Mouse (Mus musculus) ovary, postnatal 14 days (tissue): ENCODE data around the gene Enpp7.

Source experiments
- DNase-seq: peaks from one replicate; pipeline ENCODE4 v3.0.0; 2022; ENCODE audit warnings: low spot score

The Enpp7 gene

GRCm38 (mm10) chr11:118997182-118997581 lies 9.2 kb downstream of the Enpp7 start:
- no peak for DNase-seq

DNA sequence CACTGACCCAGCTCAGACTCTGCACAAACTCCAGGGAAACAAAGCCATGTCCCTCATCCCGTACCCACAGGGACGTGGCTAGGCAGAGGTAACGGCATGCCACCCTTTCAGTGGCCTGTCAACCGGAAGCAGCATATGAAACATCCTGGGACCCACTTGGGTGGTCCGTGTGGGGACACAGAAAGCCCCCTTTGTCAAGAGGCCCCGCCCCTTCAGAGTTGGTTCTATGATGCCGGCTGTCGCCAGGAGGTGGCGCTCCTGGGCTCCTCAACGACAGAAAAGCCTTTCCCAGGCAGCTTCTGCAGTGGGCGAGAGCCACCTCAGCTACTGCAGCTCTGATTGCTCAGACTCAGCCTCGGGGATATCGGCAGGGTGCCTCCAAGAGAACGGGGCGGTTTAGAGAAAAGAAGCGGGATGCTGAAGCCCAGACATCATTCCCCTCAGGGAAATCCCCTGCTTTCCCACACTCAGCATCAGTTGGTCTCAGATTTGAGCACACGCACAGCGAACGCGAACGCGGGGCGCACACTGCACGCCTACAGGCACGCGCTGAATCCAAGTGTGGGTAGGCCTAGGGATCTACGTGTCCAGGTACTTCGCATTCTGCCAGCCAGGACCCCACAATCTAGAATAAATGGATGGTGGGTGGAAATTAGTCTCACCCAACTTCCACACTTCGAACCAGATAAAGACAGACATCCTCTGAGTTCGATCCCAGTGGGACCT lies 10.7 kb downstream of the Enpp7 start:
- DNase-seq: peak; percentile 83

DNA sequence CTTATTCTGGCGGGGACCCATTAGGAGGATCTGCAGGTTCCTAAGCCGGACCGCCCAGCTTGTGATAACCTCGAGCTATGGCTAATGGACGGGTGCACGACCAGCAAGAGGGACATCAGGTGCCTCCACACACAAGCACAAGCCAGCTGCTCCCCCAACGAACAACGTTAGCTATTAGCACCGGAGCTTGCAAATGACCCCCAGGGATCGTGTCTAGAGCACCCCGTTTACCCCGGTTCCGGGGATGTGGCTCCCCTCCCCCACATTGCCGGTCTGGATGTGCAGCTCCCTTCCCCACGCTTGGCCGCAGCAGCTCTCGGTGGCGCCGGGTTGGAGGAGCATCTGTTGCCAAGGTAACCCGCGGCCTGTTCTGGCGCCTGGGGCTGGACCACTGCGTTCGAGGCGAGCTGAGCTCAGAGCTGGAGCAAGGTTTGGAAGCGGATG lies 11.4 kb downstream of the Enpp7 start:
- DNase-seq: no peak

DNA sequence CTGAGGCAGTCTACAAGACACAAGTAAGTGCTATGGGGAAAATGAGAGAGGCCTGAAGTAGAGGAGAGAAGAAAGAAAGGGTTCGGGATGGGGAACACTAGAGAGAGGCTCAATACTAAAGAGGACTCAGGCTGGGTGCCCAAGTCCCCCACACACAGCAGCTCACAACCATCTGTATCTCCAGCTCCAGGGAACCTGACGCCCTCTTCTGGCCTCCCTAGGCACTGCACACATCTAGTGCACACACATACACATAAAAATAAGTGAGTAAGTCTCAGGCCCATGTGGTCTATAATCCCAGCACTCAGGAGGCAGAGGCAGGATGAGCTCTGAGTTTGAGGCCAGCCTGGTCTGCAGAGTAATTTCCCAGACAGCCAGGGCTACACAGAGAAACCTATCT lies 12.9 kb downstream of the Enpp7 start:
- no peak for DNase-seq

- DNase-seq: no peak
Observed at GRCm38 (mm10) chr11:119001493-119002128, 13.6 kb downstream of the Enpp7 start.

GRCm38 (mm10) chr11:119005547-119006275 lies 17.7 kb downstream of the Enpp7 start:
- DNase-seq: no peak

DNA sequence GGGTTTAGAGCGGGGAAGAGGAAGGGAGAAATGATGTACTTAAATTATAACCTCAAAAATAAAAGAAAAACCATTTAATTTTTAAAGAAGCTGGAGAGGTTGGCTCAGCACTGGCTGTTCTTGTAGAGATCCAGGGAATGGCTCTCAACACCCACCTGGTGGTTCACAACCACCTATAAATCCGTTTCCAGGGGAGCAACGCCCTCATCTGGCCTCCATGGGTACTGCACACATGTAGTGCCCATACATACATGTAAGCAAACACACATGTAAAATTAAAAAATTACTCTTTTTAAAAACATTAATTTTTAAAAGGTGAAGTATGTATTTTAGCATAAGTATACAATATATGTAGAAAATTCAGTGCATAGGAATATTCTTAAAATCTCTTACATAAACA lies 18.5 kb downstream of the Enpp7 start:
- DNase-seq: no peak

GRCm38 (mm10) chr11:119007461-119008456 lies 19.8 kb downstream of the Enpp7 start:
- no peak for DNase-seq

DNA sequence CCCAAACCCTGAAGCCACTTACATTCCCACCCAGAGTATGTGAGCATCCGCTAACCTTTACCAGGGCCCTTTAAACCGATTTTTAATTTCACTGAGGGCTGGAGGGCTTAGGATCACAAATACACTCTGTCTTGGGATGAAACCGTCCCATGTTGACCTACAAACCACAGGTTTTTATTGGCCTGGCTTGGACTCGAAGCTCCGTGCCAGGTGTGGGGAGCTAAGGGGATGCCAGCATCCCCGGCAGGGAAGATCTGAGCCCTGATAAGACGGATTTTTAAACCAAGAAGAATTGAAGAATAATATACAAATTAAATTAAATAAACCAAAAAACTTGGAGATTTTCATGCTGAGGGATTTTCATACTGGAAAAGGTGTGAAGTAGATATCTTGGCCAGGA lies 26.5 kb downstream of the Enpp7 start:
- no peak for DNase-seq

DNA sequence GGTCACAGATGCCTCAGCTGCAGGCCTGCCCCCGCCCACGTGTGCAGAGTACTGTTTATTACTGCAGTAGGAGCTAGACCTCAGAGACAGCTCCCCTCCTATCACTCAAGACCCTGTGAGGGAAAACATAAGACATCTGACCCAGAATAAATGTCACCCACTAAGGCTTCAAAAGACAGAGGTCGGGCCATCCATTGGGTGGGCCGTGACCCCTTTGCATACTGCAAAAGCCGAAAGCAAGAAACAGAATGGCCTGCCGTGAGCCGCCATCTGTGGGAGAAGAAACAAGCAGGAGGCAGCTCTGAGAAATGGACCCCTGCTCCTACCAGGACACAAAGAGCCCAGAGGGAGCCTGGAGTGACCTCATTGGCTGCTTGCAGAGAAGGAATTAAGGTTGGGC lies 29.5 kb downstream of the Enpp7 start:
- no peak for DNase-seq

GRCm38 (mm10) chr11:119021180-119021579 lies 33.2 kb downstream of the Enpp7 start:
- DNase-seq: no peak

DNA sequence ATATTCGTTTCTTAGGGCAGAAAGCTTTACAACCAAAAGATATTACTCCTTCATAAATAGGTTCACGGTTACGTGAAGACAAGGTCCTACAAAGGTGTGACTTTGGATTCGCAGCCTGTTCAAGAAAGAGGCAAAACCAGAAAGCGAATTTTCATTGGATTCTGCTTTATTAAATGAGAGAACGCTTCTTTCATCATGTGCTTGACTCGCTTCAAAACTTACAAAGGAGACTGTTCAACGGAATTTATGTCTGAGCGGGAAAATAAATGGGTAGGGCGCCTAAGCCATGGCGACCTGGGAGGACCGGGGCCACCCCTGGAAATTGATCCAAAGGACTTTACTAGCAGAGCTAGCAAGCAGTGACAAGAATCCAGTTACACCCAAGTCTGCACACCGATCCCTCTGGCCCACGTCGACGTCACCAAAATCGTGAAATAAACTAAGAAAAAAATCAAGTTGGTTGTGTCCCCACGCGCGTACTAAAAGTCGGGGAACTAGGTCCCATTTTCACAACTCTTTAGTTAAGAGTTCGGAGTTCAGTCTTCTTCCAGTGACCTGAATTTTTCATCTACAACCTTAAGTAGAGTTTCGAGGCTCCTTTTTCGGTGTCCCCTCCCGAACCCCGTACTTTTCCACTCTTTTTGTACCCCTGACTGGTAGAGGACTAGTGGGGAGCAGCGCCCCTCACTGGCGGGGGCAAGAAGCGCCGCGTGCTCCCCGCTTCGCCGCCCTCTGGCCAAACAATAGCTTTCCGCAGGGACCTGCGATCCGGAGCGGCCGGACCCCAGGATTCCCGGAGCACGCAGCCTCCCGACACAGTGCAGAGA lies 34.3 kb downstream of the Enpp7 start:
- no peak for DNase-seq

DNA sequence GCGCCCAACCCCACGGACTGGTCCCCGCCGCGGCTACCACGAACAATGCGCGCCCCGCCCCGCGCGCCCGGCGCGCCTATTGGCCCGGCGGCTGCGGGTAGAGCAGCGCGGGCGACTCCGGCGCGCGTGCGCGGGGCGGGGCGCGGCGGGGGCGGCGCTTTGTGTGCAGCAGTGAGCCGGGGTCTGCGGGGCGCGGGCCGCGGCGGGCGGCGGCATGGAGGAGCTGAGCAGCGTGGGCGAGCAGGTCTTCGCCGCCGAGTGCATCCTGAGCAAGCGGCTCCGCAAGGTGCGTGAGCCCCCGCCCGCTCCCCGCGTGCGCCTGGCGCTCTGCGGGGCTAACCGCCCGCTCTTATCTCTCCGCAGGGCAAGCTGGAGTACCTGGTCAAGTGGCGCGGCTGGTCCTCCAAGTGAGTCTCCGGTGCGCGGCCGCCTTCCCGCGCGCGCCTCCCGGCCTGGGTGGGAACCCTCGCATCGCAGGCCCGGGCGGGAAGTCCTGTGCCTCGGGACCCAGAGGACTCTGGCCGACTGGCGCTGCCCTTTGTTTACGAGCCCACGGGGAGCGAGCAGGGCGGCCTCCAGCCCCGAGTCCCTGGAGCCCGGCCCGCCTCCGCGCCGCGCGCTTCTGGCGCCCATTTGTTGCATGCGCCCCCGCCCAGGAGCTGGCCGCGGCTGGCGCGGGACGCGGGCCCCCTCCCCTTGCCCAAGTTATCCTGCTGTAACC lies 35.1 kb downstream of the Enpp7 start, which contains the start of gene Cbx2:
TSS of gene Cbx2 (plus strand) at position 68 of the 721 bp plus-strand sequence.
- DNase-seq: peak; percentile 75

GRCm38 (mm10) chr11:119023616-119023980 lies 35.6 kb downstream of the Enpp7 start:
- DNase-seq: no peak

DNA sequence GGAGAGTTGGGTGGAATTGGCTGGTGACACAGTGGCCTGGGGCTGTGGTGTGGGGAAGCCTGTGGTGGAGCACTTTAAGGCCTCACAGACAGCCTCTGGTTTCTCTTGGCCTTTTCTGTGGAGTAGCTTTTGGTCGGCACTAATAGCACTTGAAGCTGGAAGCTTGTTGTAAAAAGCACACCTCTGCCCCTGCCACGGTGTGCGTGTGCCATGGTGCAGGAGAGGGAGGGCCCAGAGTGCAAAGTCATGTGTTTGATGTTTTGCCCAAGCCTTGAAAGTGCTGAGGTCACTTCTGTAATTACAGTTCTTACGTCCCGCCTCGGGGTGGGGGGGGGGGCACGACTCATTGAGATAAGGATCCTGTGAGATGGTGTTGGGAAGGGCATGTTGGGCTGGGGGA lies 36.3 kb downstream of the Enpp7 start:
- no peak for DNase-seq

DNA sequence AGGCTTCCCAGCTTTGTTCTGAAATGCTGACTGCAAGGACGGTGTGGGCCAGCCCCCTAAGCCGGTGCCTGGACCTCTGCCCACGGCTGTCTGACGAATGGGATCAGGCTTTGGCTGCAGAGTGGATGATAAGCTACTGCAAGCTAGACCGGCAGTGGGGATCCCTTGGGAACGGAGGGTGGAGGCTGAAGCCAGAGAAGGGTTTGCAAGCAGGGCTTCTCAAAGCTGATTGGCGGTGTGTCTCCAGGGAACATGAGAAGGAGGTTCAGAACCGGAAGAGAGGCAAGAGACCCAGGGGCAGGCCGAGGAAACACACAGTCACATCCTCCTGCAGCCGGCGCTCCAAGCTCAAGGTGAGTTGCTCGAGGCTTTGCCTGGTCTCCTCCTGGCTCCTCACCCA lies 38.2 kb downstream of the Enpp7 start:
- no peak for DNase-seq

DNA sequence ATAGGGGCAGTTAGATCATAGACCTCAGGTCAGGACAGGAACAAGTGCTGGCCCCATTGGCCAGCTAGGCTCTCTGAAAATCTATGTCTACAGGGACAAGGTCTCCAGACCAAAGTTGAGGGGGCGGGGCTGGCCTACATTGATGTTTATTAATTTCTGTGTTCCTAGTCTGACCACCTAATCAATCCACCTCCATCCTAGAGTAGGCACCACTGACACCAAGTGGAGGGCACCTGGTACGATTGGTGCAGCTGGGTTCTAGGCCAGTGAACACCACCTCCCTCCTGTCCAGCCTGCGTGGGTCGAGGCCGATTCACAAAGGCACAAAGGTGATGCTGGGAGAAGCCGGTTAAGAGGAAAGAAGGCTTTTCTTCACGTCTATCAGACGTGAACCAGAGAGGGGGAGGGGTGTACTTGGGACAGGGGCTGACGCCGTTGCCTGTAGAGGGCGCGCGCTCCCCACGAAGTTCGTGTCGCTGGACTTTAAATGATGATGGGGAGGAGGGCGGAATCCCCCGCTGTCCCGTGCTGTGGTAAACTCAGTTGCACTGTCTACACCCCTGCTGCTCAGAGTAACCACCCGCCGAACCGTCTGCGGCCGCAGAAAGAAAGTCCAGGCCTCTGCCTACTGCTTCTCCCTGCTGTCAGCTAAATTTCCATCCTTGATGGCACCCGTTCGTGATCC lies 46.0 kb downstream of the Enpp7 start:
- peak; percentile 81 for DNase-seq

GRCm38 (mm10) chr11:119034635-119035034 lies 46.6 kb downstream of the Enpp7 start:
- DNase-seq: no peak

GRCm38 (mm10) chr11:119035094-119035685 lies 47.2 kb downstream of the Enpp7 start:
- DNase-seq: no peak
